Mouse (Mus musculus): ENCODE measurements around the gene Tex37.

Gene Tex37

DNA sequence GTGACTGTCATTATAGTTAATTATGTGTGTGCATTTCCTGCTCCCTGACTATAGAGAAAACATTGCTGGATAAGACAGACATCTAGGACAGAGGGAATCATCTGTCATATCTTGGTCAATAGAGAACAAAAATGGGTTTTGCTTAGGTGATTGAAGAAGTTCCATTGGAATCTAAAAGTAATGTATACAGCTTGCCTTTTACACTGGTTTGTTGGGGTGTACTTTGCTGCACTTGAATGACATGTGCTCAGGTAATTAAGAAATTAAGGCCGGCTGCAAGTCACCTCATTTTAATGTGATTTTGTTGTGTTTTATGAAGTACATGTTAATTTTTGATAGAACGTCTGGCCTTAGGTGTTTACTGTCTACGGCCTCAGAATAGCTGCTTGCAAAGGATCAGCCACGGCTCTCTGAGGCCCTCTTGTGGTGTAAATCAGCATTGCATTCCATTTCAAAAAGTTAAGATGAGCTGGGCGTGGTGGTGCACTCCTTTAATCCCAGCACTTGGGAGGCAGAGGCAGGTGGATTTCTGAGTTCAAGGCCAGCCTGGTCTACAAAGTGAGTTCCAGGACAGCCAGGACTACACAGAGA lies 37.9 kb downstream of the Tex37 start:
- DNase-seq (ENCODE audit: low spot score in 2 of 2), result peak; percentile 69 to 81

DNA sequence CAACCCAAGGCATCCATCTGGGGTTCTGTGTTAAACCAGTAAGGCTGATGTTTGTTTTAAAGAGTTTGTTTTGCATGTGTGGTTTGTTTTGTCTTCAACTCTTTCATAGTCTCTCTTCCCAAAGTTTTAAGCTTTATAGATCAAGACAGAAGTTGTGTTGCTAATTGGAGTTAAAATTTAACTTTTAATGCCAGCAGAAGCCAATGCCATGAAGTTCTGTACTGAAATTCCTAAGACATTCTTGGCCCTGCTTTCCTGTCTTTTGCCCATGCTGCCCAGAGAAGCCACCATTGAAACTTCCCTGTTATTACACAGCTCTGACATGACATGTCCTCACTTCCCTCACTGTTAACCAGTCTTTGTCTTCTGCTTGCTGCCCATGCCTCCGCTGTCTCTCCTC lies 43.7 kb downstream of the Tex37 start:
- DNase-seq (ENCODE audit: low spot score in 2 of 2), result no peak

DNA sequence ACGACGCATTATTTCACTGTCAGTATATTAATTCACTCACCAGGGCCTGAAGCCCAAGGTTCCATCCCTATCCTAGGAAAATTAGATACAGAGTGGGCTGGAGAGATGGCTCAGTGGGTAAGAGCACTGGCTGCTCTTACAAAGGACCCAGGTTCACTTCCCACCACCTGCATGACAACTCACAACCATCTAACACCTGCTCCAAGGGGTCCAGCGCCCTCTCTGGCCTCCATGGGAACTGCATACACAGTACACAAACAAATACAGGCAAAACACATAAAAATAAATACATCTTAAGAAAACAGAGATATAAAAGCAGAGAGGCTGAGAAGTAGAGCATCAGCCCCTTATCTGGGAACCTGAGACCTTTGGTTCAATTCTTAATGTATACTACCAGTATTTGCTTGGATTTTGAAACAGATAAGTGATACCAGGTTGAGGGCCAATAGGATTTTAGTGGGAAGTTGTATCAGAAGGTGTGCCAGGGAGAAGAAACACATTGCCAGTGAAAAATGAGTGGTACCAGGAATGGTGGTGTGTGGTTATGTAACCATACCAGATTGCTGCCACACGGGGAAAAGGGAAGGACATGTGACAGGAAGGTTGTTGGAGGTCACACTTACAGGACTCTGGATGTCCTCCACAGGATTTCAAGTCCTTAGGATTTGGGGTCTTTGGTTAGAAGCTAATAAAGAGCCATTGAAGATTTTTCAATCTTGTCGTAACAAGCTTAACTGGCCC lies 44.5 kb downstream of the Tex37 start:
- peak in 1 of 2 experiments; percentile 36 for DNase-seq (ENCODE audit: low spot score in 2 of 2)

DNA sequence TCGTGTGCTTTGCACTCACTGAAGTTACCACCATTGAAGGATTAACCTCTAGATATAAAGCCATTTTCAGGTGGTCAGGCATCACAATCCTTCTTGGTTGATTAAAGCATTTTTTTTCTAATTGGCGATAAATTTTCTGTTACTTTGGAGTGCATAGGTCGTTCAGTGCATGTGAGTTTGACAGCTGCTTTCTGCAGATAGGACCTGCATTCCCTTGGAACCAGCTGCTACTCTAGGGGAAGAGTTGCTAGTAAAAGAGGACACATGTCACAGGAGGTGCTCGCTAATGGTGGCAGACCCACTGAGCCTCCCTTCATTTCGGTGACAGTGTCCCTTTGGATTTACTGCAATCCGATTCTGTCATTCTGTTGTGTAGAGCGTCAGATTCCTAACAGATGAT lies 46.2 kb downstream of the Tex37 start:
- no peak for DNase-seq (ENCODE audit: low spot score in 2 of 2)

DNA sequence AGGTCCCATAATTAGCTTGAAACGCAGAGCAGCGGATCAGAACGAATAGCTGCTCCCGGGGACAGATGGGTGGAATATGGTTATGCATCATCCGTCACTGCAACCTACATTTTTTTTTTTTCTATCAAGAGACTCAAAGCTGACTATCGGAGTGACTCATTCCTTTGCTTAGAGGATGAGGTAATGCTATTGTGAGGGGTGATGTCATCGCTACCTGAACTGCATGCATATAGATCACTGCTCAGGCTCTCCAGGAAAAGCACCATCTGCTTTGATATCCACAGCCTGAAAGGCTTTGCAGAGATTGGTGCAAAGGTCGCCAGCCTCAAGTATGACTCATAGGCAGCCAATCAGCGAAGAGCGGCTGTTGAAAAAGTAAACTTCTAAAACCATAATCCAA lies 46.6 kb downstream of the Tex37 start:
- DNase-seq (ENCODE audit: low spot score in 2 of 2), result peak in 1 of 2 experiments; percentile 67

DNA sequence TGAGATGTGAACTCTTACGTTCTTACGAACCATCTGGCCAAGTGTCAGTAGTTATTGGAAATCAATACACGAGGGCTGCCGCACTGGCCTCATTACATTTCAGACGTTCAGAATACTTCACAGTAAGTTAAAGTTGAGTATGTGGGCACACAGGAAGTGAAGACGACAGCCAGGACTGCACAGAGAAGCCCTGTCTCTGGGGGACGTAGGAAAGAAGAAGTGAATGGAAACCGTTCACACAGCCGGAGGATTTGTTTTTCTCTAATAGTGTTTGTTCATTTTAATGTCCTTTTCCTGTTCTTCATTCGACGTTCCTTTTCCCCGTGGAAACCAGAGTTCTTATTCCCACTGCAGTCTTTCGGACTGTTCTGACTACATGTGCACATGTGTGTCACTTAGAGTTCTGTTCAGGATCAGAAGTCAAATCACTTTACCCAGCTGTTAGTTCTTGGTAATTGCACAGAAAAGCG lies 47.2 kb downstream of the Tex37 start:
- peak in 1 of 2 experiments; percentile 50 for DNase-seq (ENCODE audit: low spot score in 2 of 2)

DNA sequence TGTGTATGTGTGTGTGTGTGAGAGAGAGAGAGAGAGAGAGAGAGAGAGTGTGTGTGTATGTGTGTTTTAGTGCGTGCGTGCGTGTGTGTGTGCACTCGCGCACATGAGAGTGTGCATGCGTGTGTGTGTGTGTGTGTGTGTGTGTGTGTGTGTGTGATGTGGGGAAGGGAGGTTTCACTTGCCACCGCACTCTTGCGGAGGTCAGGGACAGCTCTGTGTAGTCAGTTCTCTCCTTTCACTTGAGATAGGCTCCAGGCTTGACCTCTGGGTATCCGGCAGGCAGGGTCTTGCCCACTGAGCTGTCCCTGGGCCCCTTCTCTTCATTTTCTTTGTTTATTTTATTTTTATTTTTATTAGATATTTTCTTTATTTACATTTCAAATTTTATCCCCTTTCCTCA lies 51.4 kb downstream of the Tex37 start:
- DNase-seq (ENCODE audit: low spot score in 2 of 2), result no peak

DNA sequence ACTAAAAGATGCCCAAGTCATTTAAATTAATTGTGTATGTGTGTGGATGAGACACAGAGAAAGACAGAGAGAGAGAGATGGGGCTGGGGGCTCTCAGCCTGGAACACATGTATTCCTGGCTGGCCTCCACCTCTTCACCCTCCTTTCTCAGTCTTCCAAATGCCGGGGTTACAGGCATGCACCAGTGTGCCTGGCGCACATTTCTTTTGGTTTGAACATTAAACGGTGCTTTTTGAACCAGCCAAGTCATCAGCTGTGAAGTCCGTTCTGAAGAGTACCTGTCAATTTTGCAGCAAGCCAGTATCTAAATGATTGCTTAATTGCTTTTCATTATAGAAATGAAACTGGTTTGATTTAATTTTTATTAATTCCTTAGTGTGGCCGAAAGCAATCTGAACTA lies 52.0 kb downstream of the Tex37 start:
- DNase-seq (ENCODE audit: low spot score in 2 of 2), result no peak

DNA sequence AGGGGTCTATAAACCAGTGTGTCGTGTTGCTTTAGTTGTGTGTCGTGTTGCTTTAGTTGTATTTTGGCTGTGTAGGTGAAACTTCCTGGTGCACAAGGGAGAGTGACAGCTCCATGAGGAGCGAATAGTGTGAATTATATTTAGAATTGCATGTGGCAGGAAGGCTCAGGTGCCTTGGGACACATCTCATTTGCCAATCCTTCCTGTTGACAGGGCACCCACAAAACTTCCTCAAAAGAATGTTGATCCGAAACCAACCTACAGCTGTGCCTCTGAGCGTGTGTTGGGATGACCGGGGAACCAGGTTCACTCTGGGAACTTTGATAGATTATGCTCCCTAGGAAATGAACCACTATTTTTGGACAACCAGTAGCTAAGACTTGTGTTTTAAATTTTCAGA lies 54.4 kb downstream of the Tex37 start:
- peak in 1 of 2 experiments; percentile 18 for DNase-seq (ENCODE audit: low spot score in 2 of 2)
